Mouse (Mus musculus) lung, adult 2 months (tissue): ENCODE data around the gene Gm27021.

Experiments
- CTCF ChIP-seq: fragments of 200-500 bp; IDR thresholded peaks from 2 replicates; pipeline ENCODE4 v1.5.1; 2011; ENCODE audit warnings: mild to moderate bottlenecking, low read length, control low read depth; ENCODE audit not compliant: insufficient read depth
- POLR2A ChIP-seq: fragments of 200-500 bp; IDR thresholded peaks from 2 replicates; pipeline ENCODE4 v1.6.1; 2011; ENCODE audit warnings: low read depth, mild to moderate bottlenecking, control low read depth, low read length, borderline replicate concordance; ENCODE audit errors: extremely low read depth

GRCm38 (mm10) chr8:120588908-120589771 is 78.7 kb downstream of the Gm27021 start, which contains the start of gene Gins2:
- TF ChIP-seq CTCF (no peak), POLR2A (peak; percentile 54; the same call in 1 of the 2 replicates)
